Mouse (Mus musculus) mesoderm, embryonic 11.5 days (tissue): ENCODE data around the gene Plxnd1.

ENCODE experiments used
- DNase-seq: peaks from one replicate; pipeline ENCODE4 v3.0.0-alpha.2; 2012; ENCODE audit warnings: low read depth, low spot score

The Plxnd1 gene

DNA sequence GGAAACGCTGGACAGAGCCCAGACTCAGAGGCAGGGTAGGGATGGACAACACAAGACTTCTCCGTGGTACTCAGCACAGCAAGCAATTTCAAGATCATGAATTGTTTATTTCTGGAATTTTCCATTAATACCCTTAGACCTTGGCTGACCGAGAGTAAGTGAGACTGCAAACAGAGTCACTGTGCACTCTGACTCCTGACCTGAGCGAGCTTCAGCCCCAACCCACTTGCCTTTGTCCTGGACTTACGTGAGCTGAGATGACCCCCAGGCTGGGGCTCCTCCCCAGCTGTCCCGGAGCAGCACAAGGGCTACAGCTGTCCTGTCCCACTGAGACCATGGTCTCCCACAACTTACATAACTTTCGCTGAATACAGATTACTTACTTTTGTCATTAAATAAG is 11.9 kb downstream of the Plxnd1 start:
- no peak for DNase-seq

DNA sequence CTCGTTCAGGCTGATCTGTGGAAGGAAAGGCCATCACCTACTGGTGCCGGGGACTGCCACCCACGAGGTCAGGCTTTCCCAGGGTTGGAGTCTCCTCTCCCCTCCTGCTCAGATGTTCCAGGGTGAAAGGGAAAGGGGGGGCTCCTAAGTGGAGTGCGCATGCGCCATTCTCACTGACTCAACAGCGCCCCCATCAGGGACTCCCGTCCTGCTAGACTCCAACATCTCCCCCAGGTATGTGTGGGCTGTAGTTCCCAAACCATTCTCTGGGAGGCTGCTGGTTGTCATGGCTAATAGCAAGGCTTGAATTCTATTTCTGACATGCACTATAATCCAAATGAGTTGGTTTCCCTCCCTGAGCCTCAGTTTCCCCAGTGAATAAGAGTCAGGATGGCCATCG is 16.2 kb downstream of the Plxnd1 start:
- DNase-seq = no peak

DNA sequence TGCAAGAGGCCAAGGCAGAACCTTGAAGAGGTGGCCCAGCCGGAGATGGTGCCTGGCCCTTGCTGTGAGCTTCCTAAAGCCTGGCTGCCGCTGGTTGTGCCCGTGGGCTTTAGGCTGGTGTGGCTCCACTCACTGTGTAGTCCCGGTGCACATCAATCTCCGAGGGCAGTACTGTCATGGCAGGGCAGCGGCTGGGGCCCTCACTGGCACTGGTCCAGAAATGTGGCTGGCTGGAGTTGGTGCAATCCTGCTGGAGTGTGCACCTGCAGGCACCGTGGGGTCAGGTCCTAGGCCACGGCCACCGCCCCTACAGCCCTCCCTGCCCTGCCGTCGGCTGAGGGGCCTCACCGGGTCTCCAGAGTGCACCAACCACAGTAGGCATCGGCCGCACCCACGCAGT is 17.0 kb downstream of the Plxnd1 start:
- no peak for DNase-seq

DNA sequence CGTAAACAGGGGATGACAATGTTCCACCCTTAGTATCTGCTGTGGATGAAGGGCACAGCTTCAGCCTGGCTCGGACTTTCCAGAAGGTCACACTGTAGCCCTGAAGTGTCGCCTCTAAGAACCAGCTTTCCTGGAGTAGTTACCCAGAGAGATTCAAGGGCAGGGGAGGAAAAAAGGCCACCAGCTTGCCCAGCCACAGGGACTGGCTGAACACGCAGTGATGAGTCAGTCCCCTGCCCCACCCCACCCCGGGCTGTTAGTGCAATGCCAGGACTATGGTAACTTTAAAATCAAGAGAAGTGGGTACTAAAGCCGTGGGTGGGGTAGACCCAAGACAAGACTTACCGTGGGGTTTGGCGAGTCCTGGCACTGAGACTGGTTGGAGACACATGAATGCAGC is 19.2 kb downstream of the Plxnd1 start:
- no peak for DNase-seq

DNA sequence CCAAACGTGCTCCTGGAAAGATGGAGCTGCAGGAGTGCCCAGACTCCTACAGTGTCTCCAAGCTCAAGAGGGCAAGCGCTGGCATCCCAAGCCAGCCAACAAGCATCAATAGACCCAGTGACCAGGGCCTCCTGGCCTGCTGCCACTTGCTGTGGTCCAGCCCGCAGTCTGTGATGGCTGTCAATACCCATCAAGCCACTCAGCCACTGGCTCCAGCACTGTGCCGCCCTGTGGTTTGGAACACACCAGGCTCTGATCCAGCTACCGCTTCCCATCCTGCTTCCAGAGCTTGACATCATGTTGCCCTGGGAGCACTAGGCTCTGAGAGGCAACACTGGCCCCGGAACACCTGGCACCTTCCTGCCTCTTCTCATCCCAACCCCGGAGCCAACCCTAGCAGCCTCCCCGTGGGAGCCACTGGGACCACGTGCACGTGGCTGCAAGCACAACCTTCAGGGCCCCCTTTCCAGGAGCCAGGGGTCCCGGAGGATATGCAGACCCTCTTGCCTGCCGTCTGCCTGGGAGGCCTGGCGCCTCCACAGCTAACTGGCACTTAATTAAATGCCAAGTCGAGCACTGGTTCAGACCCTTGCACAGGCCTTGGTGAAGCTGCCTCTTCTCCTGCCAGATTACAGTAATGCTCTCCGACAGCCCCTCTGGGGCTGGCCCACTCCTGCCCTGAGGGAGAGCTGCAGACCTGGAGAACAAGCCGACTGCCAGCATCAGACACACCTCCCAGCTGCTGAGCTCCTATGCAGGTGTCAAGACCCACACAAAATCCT is 20.7 kb downstream of the Plxnd1 start:
- no peak for DNase-seq

DNA sequence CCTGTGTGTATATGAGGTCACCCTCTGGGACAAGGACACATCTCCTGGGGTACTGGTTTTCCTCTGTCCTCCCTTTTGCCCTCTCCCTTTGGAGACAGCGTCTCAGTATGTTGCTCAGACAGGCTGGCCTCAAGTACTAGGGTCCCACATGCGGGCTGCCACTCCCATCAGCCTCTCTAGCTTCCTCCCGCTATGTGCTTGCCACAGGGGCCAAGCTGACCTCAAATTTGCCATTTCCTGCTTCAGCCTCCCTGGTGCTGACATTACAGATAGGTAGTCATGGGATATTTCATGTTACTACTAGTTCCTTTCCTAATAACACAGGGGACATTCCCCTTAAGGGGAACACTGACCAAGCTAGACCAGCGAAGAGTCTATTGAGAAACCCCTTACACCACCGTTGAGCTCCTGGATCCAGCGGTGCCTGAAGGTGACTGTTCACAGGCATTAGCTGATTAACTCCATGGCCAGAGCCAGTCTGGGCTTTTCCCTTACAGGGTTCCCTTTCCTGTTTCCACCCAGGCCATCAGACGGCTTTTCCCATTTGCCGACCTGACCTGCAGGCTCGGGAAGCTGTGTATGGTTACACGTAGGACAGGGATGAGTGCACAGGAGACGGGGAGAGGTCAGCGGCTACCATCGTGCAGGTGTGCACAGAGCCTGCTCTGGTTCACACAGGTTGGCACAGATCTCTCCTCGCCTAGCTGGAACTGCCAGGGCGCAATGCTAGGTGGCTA is 21.5 kb downstream of the Plxnd1 start:
- no peak for DNase-seq

DNA sequence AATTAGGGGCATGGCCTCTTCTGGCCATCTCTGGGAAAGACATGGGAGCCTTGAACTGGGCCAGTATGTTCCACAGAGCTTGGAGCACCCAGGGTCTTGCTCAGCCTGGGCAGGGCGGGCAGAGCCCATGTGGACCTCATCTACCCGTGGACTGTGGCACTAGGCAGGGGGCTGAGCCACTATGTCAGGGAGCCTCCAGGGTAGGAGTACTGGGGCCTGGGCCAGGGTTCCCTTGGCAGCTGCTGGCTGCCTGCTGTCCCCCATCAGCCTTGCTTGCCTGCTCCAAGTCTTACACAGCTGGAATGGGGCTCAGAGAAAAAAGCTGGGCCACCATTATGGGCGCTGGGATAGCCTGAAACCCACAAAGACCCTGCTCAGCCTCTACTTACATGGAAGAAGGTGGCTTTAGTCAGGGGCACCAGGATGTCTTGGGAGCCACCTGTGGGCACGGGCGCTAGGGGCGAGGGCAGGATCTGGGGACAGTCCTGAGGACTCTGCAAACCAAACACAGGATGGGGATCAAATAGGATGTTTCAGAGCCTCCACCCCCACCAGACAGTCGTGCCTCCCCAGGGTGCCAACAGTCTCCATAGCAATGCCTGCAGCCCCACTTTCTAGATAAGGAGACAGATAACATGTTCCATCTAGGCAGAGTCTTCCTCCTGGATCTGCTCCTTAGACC is 22.6 kb downstream of the Plxnd1 start:
- DNase-seq = no peak

DNA sequence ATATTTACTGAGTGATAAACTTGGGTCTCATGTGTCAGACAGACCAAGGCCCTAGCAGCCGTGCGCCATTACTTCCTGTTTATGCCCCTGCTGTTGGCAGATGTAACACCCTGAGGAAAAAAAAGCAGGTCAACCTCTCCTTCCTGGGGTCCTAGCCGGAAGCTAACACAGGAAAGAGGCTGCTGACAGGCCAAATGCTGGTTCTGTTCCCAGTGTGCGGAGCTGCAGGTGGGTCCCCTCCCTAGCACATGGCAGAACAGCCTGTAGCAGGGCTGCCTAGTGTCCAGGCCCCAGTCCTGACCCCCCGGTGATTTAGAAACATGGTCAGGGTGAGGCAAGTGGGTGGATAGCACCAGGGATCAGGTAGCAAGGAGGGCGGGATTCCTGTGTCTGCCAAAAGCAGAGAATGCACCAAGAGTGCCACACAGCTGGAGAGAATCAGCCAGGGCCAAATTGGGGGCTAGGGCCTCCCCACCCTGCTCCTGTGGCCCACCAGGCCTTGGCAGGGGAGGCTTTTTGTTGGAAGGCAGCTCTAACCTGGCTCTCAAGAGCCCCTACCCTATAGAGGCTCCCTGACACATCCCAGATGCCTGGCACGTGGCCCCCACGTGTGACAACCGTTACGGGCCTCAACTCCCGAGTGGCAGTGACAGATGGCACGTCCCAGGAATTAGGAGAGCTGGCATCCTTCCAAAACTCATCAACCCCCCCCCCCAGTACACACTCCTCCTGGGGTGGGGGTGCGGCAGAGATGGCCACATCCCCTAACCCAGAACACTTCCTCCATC is 23.3 kb downstream of the Plxnd1 start:
- no peak for DNase-seq

DNA sequence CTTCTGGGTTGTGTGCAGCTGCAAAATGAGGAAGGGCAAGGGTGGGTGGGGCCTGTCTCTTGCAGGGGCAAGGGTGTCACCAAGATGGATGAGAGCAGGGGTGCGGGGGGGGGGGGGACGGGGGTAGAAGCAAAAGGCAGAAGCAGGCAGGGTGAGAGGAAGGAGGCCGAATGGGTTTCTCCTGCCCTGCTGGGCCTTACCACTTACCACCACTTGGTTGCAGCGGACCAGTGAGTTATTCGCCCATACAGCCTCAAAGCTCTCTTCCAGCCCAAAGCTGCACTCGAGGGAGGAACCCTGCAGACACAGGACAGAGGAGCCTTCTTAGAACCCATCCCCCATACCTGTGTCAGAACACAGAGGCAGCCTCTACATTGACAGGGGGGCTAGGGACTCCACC is 24.9 kb downstream of the Plxnd1 start:
- DNase-seq = no peak

DNA sequence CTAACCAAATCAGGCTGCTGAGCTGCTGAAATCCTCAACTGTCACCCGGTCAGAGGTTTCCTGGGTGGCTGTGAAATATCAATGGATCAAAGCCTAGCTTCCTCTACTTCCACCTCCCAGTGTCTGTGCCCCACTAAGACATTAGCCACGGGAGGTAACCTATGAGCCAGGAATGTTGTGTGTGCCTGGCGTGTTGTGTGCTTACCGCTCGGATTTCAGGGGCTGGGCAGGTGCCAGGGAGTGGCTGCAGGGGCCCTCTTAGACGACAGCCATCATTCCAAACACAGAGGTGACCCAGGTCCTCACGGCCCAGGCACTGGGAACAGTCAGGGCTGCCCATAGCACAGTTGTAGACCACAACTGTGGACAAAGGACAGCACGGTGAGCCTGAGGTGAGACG is 25.7 kb downstream of the Plxnd1 start:
- DNase-seq = no peak

DNA sequence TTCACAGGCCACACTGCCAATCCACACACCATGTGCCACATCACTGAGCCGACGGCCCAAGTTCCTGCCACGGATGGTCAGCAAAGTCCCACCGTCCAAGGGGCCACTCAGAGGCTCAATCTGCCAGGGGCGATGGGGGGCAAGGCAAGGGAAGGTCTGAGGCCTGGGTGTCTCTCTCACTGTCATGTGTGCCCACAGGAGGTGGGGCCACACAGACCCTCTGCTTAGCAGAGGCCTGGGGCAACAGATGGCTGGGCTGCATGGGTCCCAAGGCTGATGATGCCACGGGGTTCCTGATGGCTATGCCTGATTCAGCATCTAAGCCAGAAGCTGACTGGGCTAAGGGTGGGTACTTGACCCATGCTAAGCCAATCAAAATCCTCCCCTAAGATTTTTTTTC is 26.1 kb downstream of the Plxnd1 start:
- no peak for DNase-seq

DNA sequence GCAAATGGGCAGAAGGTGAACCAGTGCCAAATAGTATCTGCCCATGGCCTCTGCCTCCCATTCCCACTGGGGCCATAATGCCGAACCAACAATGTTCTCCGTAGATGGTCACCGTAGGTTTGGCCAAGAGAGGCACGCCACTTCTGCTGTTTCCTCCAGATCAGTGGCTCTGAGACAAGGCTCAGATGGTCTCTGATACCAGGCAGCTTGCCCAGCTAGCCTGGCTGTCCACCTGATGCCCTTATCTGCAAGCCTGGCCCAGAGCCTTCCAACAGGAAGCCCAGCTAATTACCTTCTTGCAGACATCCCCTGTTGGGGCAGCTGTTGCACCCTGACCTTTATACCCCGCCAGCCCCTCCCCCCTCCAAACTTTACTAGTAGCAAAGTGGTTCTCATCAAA is 26.7 kb downstream of the Plxnd1 start:
- DNase-seq = no peak

DNA sequence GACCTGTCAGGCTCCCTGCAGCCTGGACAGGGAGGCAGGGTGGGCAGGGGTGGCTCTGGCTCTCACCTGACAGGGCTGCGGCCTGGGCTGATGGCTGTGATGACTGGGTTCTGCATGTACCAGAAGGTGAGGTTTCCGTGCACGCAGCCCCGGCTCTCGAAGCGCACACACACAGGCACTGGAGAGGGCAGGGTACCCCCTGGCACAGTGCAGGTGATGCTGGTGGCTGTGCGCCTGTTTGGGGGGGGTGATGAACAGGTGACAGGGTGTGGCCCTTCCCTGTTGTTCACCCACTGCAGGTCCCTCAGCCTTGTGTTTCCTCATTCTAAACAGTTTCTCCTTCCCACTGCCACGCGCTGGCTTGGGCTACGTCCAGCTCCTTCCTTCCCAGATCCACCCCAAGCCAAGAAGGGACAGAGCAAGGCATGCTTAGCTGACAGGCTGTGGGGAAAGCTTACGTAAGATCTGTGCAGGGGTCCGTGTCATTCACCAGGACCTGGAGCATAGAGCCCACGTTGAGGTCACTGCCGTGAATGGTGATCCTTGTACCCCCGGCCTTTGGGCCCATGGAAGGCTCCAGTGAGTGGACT is 27.4 kb downstream of the Plxnd1 start:
- no peak for DNase-seq

DNA sequence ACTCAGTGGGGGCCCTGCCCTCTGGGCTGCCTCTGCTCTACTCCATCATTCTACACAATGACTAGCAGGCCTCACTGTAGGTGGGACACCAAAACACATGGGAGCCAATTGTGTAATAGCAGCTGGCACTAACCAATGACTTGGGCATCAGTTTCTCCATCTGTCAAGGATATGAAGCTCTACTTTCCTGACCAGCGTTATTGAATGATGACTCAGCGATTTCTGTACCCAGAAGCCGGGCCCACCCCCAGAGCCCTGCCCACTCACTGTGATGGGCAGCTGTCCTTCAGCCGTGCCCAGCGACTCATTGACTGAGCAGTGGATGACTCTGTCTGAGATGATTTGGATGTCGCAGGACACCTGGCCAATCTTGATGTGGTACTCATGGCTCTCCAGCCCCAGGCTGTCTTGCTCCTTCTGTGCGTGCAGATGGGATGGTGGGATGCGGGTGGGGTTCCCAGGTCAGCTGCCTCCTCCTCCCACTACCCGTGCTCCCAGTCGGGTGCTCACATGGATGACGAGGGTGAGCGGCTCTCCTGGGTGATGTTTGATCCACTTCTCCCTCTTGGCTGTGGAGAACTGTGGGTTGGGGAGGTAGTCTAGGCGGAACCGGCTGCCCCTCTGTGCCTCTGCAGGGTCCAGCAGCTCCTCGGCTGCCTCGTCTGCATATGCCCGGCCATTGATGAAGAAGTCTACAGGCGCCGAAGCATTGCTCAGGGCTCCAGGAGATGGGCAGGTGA is 28.4 kb downstream of the Plxnd1 start:
- no peak for DNase-seq

DNA sequence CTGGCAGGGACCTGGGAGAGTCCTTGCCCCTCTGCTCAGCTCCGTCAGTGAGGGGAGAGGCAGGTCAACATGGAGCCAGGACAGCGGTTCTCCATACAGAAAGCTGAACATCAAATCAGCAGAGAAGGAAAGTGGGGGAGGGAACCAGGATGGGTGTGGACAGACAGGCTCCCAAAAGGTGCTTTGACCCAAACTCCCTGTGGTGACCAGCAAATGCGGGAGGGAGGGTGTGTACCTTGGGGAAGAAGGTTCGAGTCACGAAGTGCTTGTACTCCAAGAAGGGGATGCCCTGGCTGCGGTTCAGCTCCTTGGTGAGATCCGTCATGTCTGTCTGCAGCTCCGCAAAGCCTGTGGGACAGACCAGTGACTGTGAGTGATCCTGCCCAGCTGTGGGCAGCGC is 31.1 kb downstream of the Plxnd1 start:
- DNase-seq = no peak

DNA sequence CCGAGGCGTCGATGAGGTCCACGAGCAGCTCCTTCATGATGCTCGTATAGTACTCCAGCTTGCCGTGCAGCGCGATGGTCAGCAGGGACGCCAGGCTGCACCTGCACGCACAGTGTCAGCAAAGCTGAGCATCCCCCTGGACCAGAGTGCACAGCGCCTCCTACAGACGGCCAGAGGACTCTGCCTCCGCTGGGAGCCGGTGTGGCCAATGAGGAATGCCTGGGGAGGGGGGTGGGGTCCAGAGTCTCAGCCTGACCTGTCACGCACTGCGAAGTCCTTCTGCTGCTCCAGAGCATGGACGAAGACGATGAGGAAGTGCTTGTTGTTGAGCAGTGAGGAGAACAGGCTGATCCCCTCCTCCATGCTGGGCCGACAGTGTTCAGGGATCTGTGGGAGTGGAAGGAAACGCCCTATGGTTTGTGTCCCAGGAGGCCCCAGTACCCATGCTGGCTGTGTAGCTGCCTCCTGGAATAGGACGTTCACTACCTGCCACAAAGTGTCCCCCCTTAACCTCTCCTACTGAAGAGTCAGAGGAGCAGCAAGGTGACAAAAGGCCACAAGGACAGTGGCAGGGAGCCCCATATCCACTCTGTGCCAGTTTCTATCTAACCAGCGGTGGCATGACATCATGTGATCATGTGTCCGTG is 32.2 kb downstream of the Plxnd1 start:
- DNase-seq = peak; percentile 63

DNA sequence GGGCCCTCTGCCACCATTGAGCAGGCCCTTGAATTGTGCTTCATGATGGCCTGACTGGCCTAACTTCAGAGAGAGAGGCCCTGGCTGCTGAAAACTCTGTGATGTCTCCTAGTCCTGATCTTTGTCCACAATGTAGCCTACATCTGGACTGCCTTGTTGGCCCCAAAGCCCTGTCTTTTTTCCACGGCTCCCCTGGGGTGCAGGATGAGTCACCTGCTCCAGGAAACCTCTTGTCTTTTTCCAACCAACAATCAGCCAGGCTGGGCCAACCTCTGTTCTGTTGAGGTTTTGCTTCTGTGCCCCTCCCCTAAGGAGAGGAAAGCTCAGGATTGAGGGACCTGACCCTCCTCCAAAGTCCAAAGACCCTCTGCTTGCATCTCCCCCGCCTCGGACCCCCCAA is 33.1 kb downstream of the Plxnd1 start:
- no peak for DNase-seq

DNA sequence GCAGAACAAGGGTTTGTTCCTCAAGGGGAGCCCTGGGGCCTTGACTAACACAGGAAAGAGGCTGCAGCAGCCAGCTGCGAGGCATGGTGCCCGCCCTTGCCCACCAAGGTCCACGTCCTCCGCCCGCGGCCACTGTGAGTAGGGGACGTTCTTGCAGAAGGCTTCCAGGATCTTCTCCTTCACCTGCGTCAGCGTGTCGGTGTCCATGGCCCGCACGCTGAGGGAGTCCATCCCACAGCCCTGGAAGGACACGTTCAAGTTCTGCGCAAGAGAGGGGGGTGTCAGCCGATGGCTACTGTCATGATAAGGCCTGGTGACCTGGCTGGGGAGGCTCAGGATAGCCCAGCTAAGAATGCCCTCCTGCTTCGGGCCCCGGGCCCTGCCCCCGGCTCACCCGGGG is 34.5 kb downstream of the Plxnd1 start:
- no peak for DNase-seq

DNA sequence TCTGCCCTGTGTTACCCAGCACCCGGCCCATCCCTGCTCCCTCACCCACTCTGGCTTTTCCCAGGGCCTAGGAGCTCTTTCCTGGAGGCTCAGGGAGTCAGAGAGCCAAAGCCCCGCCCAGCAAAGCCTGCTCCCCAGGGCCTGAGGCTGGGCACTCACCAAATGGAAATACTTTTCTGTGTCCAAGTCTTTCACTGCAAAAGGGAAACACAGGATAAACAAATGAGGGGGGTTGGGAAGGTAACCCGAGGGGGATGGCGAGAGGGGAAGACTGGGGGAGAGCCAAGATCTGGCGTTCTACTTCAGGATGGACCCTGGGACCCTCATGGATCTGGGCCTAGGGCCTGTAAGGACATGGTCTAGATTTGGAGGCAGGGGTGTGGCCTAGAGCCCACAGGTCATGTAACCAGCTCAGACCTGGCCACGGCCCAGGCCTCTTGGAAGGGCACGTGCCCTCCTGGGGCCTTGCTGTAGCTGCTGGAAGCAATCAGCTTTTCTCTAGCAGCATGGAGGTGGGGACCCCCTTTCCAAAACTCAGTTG is 35.6 kb downstream of the Plxnd1 start:
- no peak for DNase-seq

DNA sequence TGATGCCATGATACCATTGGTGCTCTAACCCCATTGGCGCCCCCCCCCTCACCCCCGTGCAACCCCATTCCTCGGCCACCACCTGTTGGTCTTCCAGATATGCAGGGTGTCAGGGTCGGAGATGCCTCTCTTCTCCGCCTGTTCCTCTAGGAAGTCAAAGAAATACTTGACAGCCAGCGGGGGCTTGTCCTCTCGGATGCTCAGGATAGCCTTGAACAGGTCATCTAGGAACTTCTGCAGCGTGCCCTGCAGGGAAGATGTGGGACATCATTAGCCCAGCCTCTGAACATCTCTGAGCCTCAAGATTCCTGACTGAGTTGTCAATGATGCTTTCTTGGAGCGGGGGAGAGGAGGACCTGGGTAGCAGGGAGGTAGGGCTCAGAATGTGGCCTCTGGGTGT is 36.4 kb downstream of the Plxnd1 start:
- no peak for DNase-seq
